Mouse (Mus musculus) CH12.LX (cell line): ENCODE results near the gene Bid. TPM values are rescaled to one million over a fixed set of nuclear protein-coding genes. Genes with fewer than 3 reads are reported as not detected.

Experiments
- DNase-seq: peaks from one replicate; pipeline ENCODE4 v3.0.0-alpha.2; 2013; ENCODE audit errors: extremely low read depth
- H3K27ac ChIP-seq: 2 replicates; pipeline ENCODE4 v1.5.1; 2012; ENCODE audit warnings: low read depth, mild to moderate bottlenecking, control low read depth, moderate library complexity; ENCODE audit not compliant: insufficient read depth
- H3K27me3 ChIP-seq: replicated peaks from 2 replicates; pipeline ENCODE3; 2012; ENCODE audit warnings: inconsistent platforms
- H3K36me3 ChIP-seq, 2 experiments: replicated peaks in 1 of 2; 2 replicates each; pipeline versions ENCODE3 to v1.6.1; 2012; ENCODE audit warnings: inconsistent platforms in 1 of 2, low read length in 1 of 2, mild to moderate bottlenecking in 1 of 2, mixed read lengths in 1 of 2, moderate library complexity in 1 of 2; ENCODE audit not compliant: control insufficient read depth in 1 of 2, insufficient read depth in 1 of 2
- H3K4me1 ChIP-seq, 2 experiments: 2 replicates each; pipeline ENCODE4 v1.6.1; 2012; ENCODE audit warnings: inconsistent platforms in 1 of 2, moderate library complexity in 1 of 2; ENCODE audit not compliant: insufficient read depth in 2 of 2, control insufficient read depth in 1 of 2
- H3K4me2 ChIP-seq: 2 replicates; pipeline ENCODE4 v1.6.1; 2012; ENCODE audit warnings: low read depth, mild to moderate bottlenecking, control low read depth; ENCODE audit not compliant: poor library complexity, insufficient read depth, severe bottlenecking
- H3K4me3 ChIP-seq, 3 experiments: fragments of 150-350 bp in 1 of 3; sonication (generic) in 1 of 3; replicated peaks in 1 of 3; 2 replicates each; pipeline versions ENCODE3 to v1.5.1; 2011 to 2012; ENCODE audit warnings: low read depth in 2 of 3, low read length in 2 of 3, mild to moderate bottlenecking in 2 of 3, moderate library complexity in 2 of 3, control low read depth in 1 of 3, improper control_type of control experiment in 1 of 3, inconsistent platforms in 1 of 3, mixed read lengths in 1 of 3; ENCODE audit not compliant: poor library complexity in 1 of 3
- H3K79me2 ChIP-seq: replicated peaks from 2 replicates; pipeline ENCODE4 v1.6.1; 2012; ENCODE audit warnings: mild to moderate bottlenecking, moderate library complexity; ENCODE audit not compliant: control insufficient read depth, poor library complexity, insufficient read depth, severe bottlenecking; ENCODE audit errors: extremely low read depth
- H3K9ac ChIP-seq: 2 replicates; pipeline ENCODE4 v1.6.1; 2012; ENCODE audit warnings: low read depth, mild to moderate bottlenecking, control low read depth, moderate library complexity; ENCODE audit not compliant: insufficient read depth
- H3K9me3 ChIP-seq: replicated peaks from 2 replicates; pipeline ENCODE3; 2012; ENCODE audit warnings: low read length, inconsistent platforms, mixed read lengths
- BHLHE40 ChIP-seq: IDR thresholded peaks from 2 replicates; pipeline ENCODE4 v1.6.1; 2011; ENCODE audit warnings: mild to moderate bottlenecking, low read depth, low read length, improper control_type of control experiment
- CHD2 ChIP-seq: IDR thresholded peaks from 2 replicates; pipeline ENCODE4 v1.6.1; 2011; ENCODE audit warnings: low read length, improper control_type of control experiment
- E2F4 ChIP-seq: IDR thresholded peaks from 2 replicates; pipeline ENCODE4 v1.6.1; 2011; ENCODE audit warnings: low read depth, low read length, improper control_type of control experiment; ENCODE audit not compliant: insufficient replicate concordance
- ELF1 ChIP-seq: IDR thresholded peaks from 2 replicates; pipeline ENCODE4 v1.6.1; 2014; ENCODE audit warnings: low read depth, mild to moderate bottlenecking, inconsistent platforms, low read length, improper control_type of control experiment
- EP300 ChIP-seq: IDR thresholded peaks from 2 replicates; pipeline ENCODE4 v1.6.1; 2011; ENCODE audit warnings: low read length, improper control_type of control experiment
- ETS1 ChIP-seq: conservative IDR thresholded peaks from 2 replicates; pipeline ENCODE4 v1.6.1; 2012; ENCODE audit warnings: low read depth, mild to moderate bottlenecking, inconsistent platforms, low read length, improper control_type of control experiment, moderate library complexity
- GABPA ChIP-seq: IDR thresholded peaks from 2 replicates; pipeline ENCODE4 v1.6.1; 2012; ENCODE audit warnings: low read depth, low read length, improper control_type of control experiment, inconsistent platforms; ENCODE audit not compliant: insufficient replicate concordance
- HCFC1 ChIP-seq: IDR thresholded peaks from 2 replicates; pipeline ENCODE4 v1.6.1; 2012; ENCODE audit warnings: low read depth, mild to moderate bottlenecking, inconsistent platforms, low read length, improper control_type of control experiment
- JUN ChIP-seq: IDR thresholded peaks from 2 replicates; pipeline ENCODE4 v1.6.1; 2011; ENCODE audit warnings: low read depth, mild to moderate bottlenecking, low read length, improper control_type of control experiment, moderate library complexity; ENCODE audit not compliant: insufficient read depth
- MAFK ChIP-seq: IDR thresholded peaks from 2 replicates; pipeline ENCODE4 v1.6.1; 2011; ENCODE audit warnings: low read length, improper control_type of control experiment; ENCODE audit not compliant: insufficient replicate concordance
- MAZ ChIP-seq: IDR thresholded peaks from 2 replicates; pipeline ENCODE4 v1.6.1; 2012; ENCODE audit warnings: low read depth, mild to moderate bottlenecking, inconsistent platforms, low read length, improper control_type of control experiment, moderate library complexity
- MXI1 ChIP-seq: IDR thresholded peaks from 2 replicates; pipeline ENCODE4 v1.6.1; 2011; ENCODE audit warnings: mild to moderate bottlenecking, low read depth, low read length, improper control_type of control experiment
- MYC ChIP-seq: IDR thresholded peaks from 2 replicates; pipeline ENCODE4 v1.6.1; 2011; ENCODE audit warnings: low read depth, mild to moderate bottlenecking, improper control_type of control experiment, low read length
- TBP ChIP-seq: conservative IDR thresholded peaks from 2 replicates; pipeline ENCODE4 v1.6.1; 2011; ENCODE audit warnings: low read depth, low read length, improper control_type of control experiment
- TCF12 ChIP-seq: IDR thresholded peaks from 2 replicates; pipeline ENCODE4 v1.6.1; 2014; ENCODE audit warnings: low read depth, mild to moderate bottlenecking, inconsistent platforms, low read length, improper control_type of control experiment
- UBTF ChIP-seq: IDR thresholded peaks from 2 replicates; pipeline ENCODE4 v1.6.1; 2012; ENCODE audit warnings: low read depth, mild to moderate bottlenecking, inconsistent platforms, low read length, improper control_type of control experiment, moderate library complexity
- USF1 ChIP-seq: IDR thresholded peaks from 2 replicates; pipeline ENCODE4 v1.6.1; 2014; ENCODE audit warnings: low read depth, mild to moderate bottlenecking, inconsistent platforms, low read length, improper control_type of control experiment
- ZKSCAN1 ChIP-seq: IDR thresholded peaks from 2 replicates; pipeline ENCODE4 v1.6.1; 2012; ENCODE audit warnings: low read depth, inconsistent platforms, low read length, improper control_type of control experiment, borderline replicate concordance
- ZMIZ1 ChIP-seq: IDR thresholded peaks from 2 replicates; pipeline ENCODE4 v1.6.1; 2012; ENCODE audit warnings: low read depth, mild to moderate bottlenecking, inconsistent platforms, low read length, improper control_type of control experiment
- ZNF384 ChIP-seq: IDR thresholded peaks from 2 replicates; pipeline ENCODE4 v1.6.1; 2012; ENCODE audit warnings: low read depth, low read length, improper control_type of control experiment, inconsistent platforms
- dilution Hi-C: fragments of 300-500 bp; cut with MboI; formaldehyde crosslinking; loops from 2 replicates; pipeline ENCODE4 v1.14.3; 2020; ENCODE audit warnings: low sequenced_read_pairs; ENCODE audit not compliant: extremely low pct_unique_long_range_greater_than_20kb, extremely low pct_ligation_motif_present
- in situ Hi-C: fragments of 300-500 bp; cut with MboI; formaldehyde crosslinking; loops from 3 replicates; pipeline ENCODE4 v1.14.3; 2019; ENCODE audit warnings: low sequenced_read_pairs, low pct_ligation_motif_present, low pct_unique_long_range_greater_than_20kb, mixed read lengths
- polyA plus RNA-seq: library from polyadenylated mRNA; unstranded; fragments of >175 nt; gene quantifications from 2 replicates; pipeline ENCODE4 v1.2.1, GENCODE M21; 2012; ENCODE audit warnings: low read depth; ENCODE audit not compliant: insufficient read length
- total RNA-seq, 2 experiments: library from RNA; depleted of rRNA; stranded (reverse); fragments of 300-350 nt in 1 of 2; fragments of >200 nt in 1 of 2; gene quantifications; 2 replicates each; pipeline ENCODE4 v1.2.3; 2012 to 2014

Gene Bid
- total and polyA plus RNA-seq, 3 experiments: 102 to 148 (median 144) TPM

- dilution Hi-C loops: no loop called here
- no peak for DNase-seq
- no peak for TF ChIP-seq MAZ
- no peak for TF ChIP-seq TCF12
- TF ChIP-seq TBP: no peak
- TF ChIP-seq GABPA: no peak
- TF ChIP-seq MXI1: no peak
- TF ChIP-seq HCFC1: no peak
- TF ChIP-seq ETS1: no peak
- no peak for TF ChIP-seq ELF1
- no peak for TF ChIP-seq UBTF
- no peak for TF ChIP-seq JUN
- TF ChIP-seq ZKSCAN1: no peak
- TF ChIP-seq BHLHE40: no peak
- no peak for TF ChIP-seq ZMIZ1
- TF ChIP-seq USF1: no peak
- TF ChIP-seq EP300: no peak
- TF ChIP-seq ZNF384: no peak
- TF ChIP-seq MAFK: no peak
- no peak for TF ChIP-seq E2F4
- TF ChIP-seq CHD2: no peak
- TF ChIP-seq, all 38 proteins: peak for 0
- H3K27me3 ChIP-seq: no peaks in the 10 kb centered on the region
- no peaks in the 10 kb centered on the region for H3K4me1 ChIP-seq
- H3K4me3 ChIP-seq: no peak overlapping the region
- peaks cover 4% of the 10 kb centered on the region for H3K9me3 ChIP-seq
- no peak overlapping the region for H3K9ac ChIP-seq
- no peak overlapping the region for H3K27ac ChIP-seq
- H3K79me2 ChIP-seq: no peaks in the 10 kb centered on the region
- peaks cover 38 to 83% of the 10 kb centered on the region in 2 experiments for H3K36me3 ChIP-seq
- H3K4me2 ChIP-seq: no peak overlapping the region
- in situ Hi-C loops: no loop called here
Measured at GRCm38 (mm10) chr6:120884436-120884835, 32.2 kb downstream of the Bid start.

GRCm38 (mm10) chr6:120879046-120879445, 37.6 kb downstream of the Bid start:
- no peaks in the 10 kb centered on the region for H3K4me1 ChIP-seq
- dilution Hi-C loops (no loop called here), in situ Hi-C loops (no loop called here)
- H3K27ac ChIP-seq: no peak overlapping the region
- peaks cover 25 to 83% of the 10 kb centered on the region in 2 experiments for H3K36me3 ChIP-seq
- H3K27me3 ChIP-seq: no peaks in the 10 kb centered on the region
- H3K9me3 ChIP-seq: peaks cover 4% of the 10 kb centered on the region
- H3K4me2 ChIP-seq: no peak overlapping the region
- H3K79me2 ChIP-seq: no peaks in the 10 kb centered on the region
- no peak for DNase-seq
- no peak overlapping the region for H3K4me3 ChIP-seq
- no peak for TF ChIP-seq MYC
- H3K9ac ChIP-seq: no peak overlapping the region
